Mouse (Mus musculus): ENCODE measurements around the gene Galnt7.

The Galnt7 gene

GRCm38 (mm10) chr8:57652456-57653055, at the start of gene Galnt7:
Gene Galnt7 (minus strand): TSS chr8:57653032.
- DNase-seq: peak; percentile 53

DNA sequence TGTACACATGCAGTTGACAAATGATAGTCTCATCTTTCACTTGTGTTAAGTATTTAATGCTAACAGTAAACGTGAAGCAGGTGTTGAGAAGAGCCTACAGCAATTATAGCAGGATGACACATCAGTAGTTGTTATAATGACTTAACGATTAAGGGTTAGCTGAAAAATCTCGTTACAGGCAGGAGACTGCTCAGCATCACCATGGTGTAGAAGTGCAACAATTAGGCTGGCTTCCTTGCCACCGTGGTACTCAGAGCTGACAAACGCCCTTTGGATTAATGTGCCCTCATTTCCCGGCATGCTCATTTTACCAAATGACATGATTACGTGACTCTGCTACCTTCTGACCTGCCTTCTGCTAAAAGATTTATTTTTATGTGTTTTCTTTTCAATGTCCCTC, 35.8 kb upstream of the Galnt7 start:
- no peak for DNase-seq

DNA sequence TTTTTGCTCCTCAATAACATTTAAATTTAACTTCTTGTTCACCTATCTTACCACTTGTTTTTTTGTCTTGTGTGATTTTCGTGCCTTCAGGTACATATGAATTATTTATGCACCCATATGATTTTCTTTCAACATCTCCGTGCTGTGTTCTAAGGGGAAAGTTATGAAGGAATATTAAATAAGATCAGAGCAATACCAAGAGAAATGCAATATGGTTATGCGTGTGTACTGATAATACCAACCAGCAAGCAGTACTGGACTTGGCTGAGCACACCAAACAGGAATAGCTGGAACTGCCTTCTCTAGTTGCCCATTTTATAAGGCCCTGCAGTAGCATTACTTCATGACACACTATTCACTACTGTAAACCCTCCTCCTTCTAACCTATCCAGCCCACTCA, 33.0 kb upstream of the Galnt7 start:
- no peak for DNase-seq

DNA sequence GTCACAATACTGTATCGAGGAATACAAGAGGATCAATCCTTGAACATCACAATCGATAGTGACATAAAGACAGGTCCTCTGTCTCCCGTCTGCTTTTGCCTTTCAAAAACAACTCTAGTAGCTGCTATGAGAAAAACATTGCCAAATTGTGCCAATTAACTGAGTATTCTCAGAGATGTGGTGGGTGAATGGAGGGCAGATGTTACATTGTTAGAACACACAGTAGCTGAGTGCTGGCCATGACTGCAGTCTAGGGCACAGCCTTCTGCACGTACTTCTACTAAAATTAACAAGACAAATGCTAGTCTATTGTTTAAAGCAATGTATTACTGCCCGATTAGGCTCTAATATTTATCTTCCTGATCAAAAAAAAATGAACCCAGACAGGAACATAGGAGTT, 27.2 kb upstream of the Galnt7 start:
- DNase-seq: no peak

DNA sequence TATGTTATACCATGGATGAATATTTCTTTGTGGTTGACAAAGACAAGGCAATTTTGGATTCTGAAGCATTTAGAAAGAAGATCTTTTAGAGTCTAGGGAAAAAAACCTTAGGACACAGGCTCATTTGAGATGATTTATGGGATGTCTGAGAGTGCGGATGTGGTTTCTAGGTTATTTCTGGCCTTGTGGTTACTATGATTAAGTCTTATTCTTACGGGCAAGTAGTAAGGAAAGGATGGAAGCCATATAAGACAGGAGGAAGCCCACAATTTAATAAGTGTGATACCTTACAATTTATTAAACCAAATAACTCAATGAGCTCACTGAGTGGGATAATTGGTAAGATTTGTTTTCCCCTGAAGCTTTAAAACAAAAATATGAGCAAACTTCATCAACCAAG, 11.3 kb upstream of the Galnt7 start:
- DNase-seq: no peak

GRCm38 (mm10) chr8:57660019-57660418, 7.2 kb upstream of the Galnt7 start:
- no peak for DNase-seq

DNA sequence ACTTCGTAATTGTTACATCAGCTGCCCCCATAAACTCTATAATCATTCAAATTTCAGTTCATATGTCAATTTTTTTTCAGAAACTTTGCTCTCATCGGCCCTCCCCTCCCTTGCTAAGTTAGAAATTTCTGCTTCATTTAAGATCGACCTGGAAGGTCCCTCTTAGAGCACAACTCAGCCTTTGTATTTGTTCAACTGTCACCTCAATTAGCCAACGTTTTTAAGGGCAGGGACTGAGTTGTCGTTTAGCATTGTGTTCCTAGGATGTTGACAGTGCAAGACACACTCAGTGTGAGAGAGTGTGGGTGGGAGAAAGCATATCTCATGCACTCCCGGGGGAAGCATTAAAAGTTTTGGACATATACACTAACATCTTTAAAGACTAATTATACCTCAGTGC, 3.6 kb upstream of the Galnt7 start:
- no peak for DNase-seq

- no peak for DNase-seq
Measured at GRCm38 (mm10) chr8:57654146-57654545, 1.3 kb upstream of the Galnt7 start.

- DNase-seq: peak; percentile 28
Measured at GRCm38 (mm10) chr8:57653768-57654125, 915 bp upstream of the Galnt7 start.

- peak; percentile 44 for DNase-seq
Measured at GRCm38 (mm10) chr8:57653056-57653767, 380 bp upstream of the Galnt7 start.

- DNase-seq: peak; percentile 70
Measured at GRCm38 (mm10) chr8:57651689-57652455, 960 bp downstream of the Galnt7 start.

GRCm38 (mm10) chr8:57651357-57651688, 1.5 kb downstream of the Galnt7 start:
- no peak for DNase-seq

GRCm38 (mm10) chr8:57650216-57650615, 2.6 kb downstream of the Galnt7 start:
- DNase-seq: no peak

- no peak for DNase-seq
Measured at GRCm38 (mm10) chr8:57647566-57647965, 5.3 kb downstream of the Galnt7 start.

- DNase-seq: no peak
Measured at GRCm38 (mm10) chr8:57644281-57644680, 8.6 kb downstream of the Galnt7 start.

DNA sequence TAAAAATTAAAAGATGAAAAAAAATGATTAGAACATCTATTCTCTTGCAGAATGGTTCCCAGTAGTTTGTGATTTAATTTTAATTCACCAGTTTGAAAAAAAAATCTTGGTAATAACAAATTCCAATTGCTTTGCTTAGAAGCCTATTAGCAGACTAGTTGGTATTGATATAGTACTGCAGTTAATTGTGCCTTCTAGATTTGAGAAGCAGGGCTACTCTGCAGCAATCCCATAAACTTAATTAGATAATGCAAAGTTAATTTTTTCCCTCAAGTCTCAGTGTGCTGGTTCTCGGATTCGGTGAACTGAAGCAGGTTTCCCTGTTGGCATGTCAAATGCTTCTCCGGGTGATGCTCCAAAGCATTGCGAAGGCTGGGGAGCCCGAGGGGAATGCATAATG, 10.1 kb downstream of the Galnt7 start:
- no peak for DNase-seq

DNA sequence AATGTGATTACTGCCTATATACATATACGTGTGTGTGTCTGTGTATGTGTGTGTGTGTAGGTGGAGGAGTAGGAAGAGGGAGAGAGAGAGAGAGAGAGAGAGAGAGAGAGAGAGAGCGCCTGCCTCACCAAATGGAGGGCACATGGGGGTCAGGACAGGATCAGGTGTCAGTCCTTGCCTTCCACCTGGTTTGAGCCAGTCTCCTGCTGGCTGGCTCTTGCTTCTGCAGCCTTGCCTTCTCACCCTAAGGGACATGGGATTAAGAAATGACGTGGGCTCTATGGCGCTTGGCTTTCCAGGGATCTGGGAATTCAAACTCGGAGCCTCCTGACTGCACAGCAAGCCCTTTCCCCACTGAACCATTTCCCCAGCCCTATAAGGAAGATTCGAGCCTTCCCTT, 13.9 kb downstream of the Galnt7 start:
- DNase-seq: no peak

- no peak for DNase-seq
Measured at GRCm38 (mm10) chr8:57637599-57638280, 15.1 kb downstream of the Galnt7 start.

- peak; percentile 13 for DNase-seq
Measured at GRCm38 (mm10) chr8:57636698-57637097, 16.1 kb downstream of the Galnt7 start.

DNA sequence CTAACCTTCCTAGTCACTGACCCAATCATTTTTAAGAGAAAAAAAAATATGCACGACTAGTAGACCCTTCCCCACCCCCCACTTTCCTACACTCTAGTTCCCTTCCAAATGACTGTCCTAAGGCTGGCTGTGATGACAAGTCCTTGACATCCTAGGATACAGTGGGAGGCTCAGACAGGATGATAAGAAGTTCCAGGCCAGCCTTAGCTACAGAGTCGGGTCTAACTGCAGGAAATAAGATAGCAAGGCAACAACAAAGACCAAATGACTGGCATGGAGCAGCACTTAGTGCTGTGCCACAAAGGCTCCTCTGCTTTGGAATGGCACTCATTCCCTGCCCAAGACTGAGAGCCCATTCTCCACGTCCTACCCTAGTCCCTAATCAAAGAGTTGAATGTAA, 16.6 kb downstream of the Galnt7 start:
- DNase-seq: no peak

GRCm38 (mm10) chr8:57631780-57632179, 21.1 kb downstream of the Galnt7 start:
- no peak for DNase-seq

- no peak for DNase-seq
Measured at GRCm38 (mm10) chr8:57630148-57630547, 22.7 kb downstream of the Galnt7 start.

DNA sequence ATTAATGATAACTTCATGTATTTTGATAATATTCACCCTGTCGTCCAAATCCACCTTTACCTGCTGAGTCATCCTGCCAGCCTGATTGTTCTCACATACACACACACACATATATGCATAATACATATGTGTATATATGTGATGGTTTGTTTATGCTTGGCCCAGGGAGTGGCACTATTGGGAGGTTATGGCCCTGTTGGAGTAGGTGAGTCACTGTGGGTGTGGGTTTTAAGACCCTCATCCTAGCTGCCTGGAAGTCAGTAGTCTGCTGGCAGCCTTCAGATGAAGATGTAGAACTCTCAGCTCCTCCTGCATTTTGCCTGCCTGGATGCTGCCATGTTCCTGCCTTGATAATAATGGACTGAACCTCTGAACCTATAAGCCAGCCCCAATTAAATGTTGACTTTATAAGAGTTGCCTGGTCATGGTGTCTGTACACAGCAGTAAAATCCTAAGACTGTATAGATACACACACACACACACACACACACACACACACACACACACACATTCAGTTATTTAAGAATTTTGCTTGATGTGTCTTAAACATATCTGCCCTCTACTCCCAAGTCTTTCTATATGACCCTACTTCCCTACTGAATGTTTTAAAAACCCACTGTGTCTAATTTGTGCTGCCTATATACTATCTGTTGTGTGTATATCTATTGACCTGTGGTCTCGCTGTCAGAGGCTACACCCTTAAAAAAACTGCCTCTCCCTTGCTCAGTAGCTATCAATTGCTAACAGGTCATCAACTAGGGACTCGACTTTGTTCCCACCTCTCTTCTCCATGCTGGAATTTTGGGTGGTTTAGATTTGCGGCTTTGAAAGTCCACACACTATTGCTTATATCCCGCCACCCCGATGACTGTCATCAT, 23.8 kb downstream of the Galnt7 start:
- no peak for DNase-seq

All from kidney, adult 9 months (tissue).